Mouse (Mus musculus) heart, embryonic 14.5 days (tissue): ENCODE results near the gene Fxyd5. TPM values are rescaled to one million over a fixed set of nuclear protein-coding genes. Genes with fewer than 3 reads are reported as not detected.

Experiments
- ATAC-seq: fragments of 200-750 bp; cut with Nextera tagmentation; 2 replicates; pipeline ENCODE4 v1.8.0; 2017; ENCODE audit warnings: low read depth, moderate TSS enrichment; ENCODE audit not compliant: insufficient number of reproducible peaks, insufficient read depth, low FRiP score
- H3K27ac ChIP-seq, 2 experiments: fragments of 200-500 bp in 1 of 2; fragments of 300-500 bp in 1 of 2; sonication (generic) in 1 of 2; replicated peaks in 1 of 2; 2 replicates each; pipeline ENCODE4 v1.5.1; 2012 to 2014; ENCODE audit warnings: low read depth in 2 of 2, low read length in 2 of 2, control low read depth in 1 of 2, mild to moderate bottlenecking in 1 of 2, mixed read lengths in 1 of 2; ENCODE audit not compliant: control insufficient read depth in 1 of 2, insufficient read depth in 1 of 2
- H3K27me3 ChIP-seq: fragments of 300-500 bp; sonication (generic); 2 replicates; pipeline ENCODE4 v1.6.1; 2014; ENCODE audit warnings: mild to moderate bottlenecking, low read length, control low read depth; ENCODE audit not compliant: control insufficient read depth, insufficient read depth
- H3K36me3 ChIP-seq: fragments of 300-500 bp; sonication (generic); 2 replicates; pipeline ENCODE4 v1.6.1; 2014; ENCODE audit warnings: mild to moderate bottlenecking, control low read depth, low read length, mixed read lengths; ENCODE audit not compliant: control insufficient read depth, insufficient read depth
- H3K4me1 ChIP-seq, 2 experiments: fragments of 200-500 bp in 1 of 2; fragments of 300-500 bp in 1 of 2; sonication (generic) in 1 of 2; 2 replicates each; pipeline ENCODE4 v1.6.1; 2012 to 2014; ENCODE audit warnings: low read length in 2 of 2, control low read depth in 1 of 2, mixed read lengths in 1 of 2; ENCODE audit not compliant: control insufficient read depth in 2 of 2, insufficient read depth in 2 of 2
- H3K4me2 ChIP-seq: fragments of 300-500 bp; sonication (generic); 2 replicates; pipeline ENCODE4 v1.6.1; 2014; ENCODE audit warnings: mild to moderate bottlenecking, low read length
- H3K4me3 ChIP-seq, 2 experiments: fragments of 200-500 bp in 1 of 2; fragments of 300-500 bp in 1 of 2; sonication (generic) in 1 of 2; 2 replicates each; pipeline ENCODE4 v1.5.1; 2012 to 2014; ENCODE audit warnings: low read length in 2 of 2, mild to moderate bottlenecking in 2 of 2, control low read depth in 1 of 2, low read depth in 1 of 2, moderate library complexity in 1 of 2; ENCODE audit not compliant: control insufficient read depth in 1 of 2, insufficient read depth in 1 of 2
- H3K9ac ChIP-seq: fragments of 300-500 bp; sonication (generic); 2 replicates; pipeline ENCODE4 v1.6.1; 2014; ENCODE audit warnings: mild to moderate bottlenecking, low read length
- H3K9me3 ChIP-seq: fragments of 300-500 bp; sonication (generic); 2 replicates; pipeline ENCODE4 v1.6.1; 2016; ENCODE audit warnings: low read length, control low read depth; ENCODE audit not compliant: control insufficient read depth
- WGBS: fragments of 180-500 bp; shearing (Covaris S2); extraction: QIAGEN DNeasy Blood & Tissue Kit; methylation state at CpG from one replicate; pipeline ENCODE4 v1.1.7; 2014; 5-methylcytosine and 5-hydroxymethylcytosine counted together
- polyA plus RNA-seq: library from polyadenylated mRNA; unstranded; fragments of >200 nt; fragmentation: Nextera tagmentation; extraction: Ambion mirVana; gene quantifications from 2 replicates; pipeline ENCODE4 v1.2.1, GENCODE M21; 2014

Fxyd5 gene
- polyA plus RNA-seq, 1 experiment from 2014 or later: 36.1 TPM

- peaks cover 36 to 53% of the 10 kb centered on the region in 2 experiments for H3K4me1 ChIP-seq
- peaks cover 34% of the 10 kb centered on the region for H3K27me3 ChIP-seq
- WGBS: 8% methylated on average over 27 of the region's 28 CpGs
- peak within 1 kb of the TSS; percentile 69 for H3K4me2 ChIP-seq
- peak within 1 kb of the TSS; percentile 17 to 51 for H3K4me3 ChIP-seq
- ATAC-seq: no peak
- H3K9me3 ChIP-seq: no peaks in the 10 kb centered on the region
- peak within 1 kb of the TSS; percentile 81 for H3K9ac ChIP-seq
- no peak within 1 kb of the TSS for H3K27ac ChIP-seq
- no peaks in the 10 kb centered on the region for H3K36me3 ChIP-seq
These were observed 9.2 kb upstream of the Fxyd5 start, which contains the start of gene Fxyd7 for GRCm38 (mm10) chr7:31051321-31052021. Gene Fxyd7 (minus strand): TSS chr7:31051467.

- Histone ChIP-seq H3K4me1 (peaks cover 34 to 48% of the 10 kb centered on the region in 2 experiments), H3K9ac (no peak overlapping the region), H3K4me3 (peak overlapping the region in 1 of 2 experiments; percentile 51; a peak in 1 of 4 replicates), H3K9me3 (no peaks in the 10 kb centered on the region), H3K36me3 (no peaks in the 10 kb centered on the region), H3K4me2 (peak overlapping the region; percentile 69; the same call in 1 of the 2 replicates), H3K27me3 (peaks cover 34% of the 10 kb centered on the region), H3K27ac (no peak overlapping the region)
- 15% methylated on average over 9 of the region's 9 CpGs for WGBS
- ATAC-seq: no peak
These were observed 8.6 kb upstream of the Fxyd5 start for GRCm38 (mm10) chr7:31050921-31051320.

GRCm38 (mm10) chr7:31050487-31050886 lies 8.2 kb upstream of the Fxyd5 start:
- Histone ChIP-seq H3K36me3 (no peaks in the 10 kb centered on the region), H3K4me3 (no peak overlapping the region), H3K27me3 (peaks cover 35% of the 10 kb centered on the region), H3K4me2 (0 out of 2 replicates have a peak overlapping the region, but pooled peaks have one; percentile 34), H3K9me3 (no peaks in the 10 kb centered on the region), H3K9ac (no peak overlapping the region), H3K4me1 (peaks cover 32 to 47% of the 10 kb centered on the region in 2 experiments), H3K27ac (no peak overlapping the region)
- no peak for ATAC-seq
- WGBS: 10% methylated on average over 6 of the region's 6 CpGs

- 5% methylated on average over 14 of the region's 15 CpGs for WGBS
- Histone ChIP-seq H3K27ac (no peak overlapping the region), H3K4me1 (peaks cover 31 to 47% of the 10 kb centered on the region in 2 experiments), H3K27me3 (peaks cover 41% of the 10 kb centered on the region), H3K4me2 (peak overlapping the region; percentile 34), H3K36me3 (no peaks in the 10 kb centered on the region), H3K9ac (no peak overlapping the region), H3K9me3 (no peaks in the 10 kb centered on the region), H3K4me3 (no peak overlapping the region)
- ATAC-seq: no peak
These were observed 7.6 kb upstream of the Fxyd5 start for GRCm38 (mm10) chr7:31049846-31050281.

GRCm38 (mm10) chr7:31049135-31049845 lies 7.0 kb upstream of the Fxyd5 start:
- no peak overlapping the region for H3K9ac ChIP-seq
- H3K4me2 ChIP-seq: no peak overlapping the region; the same call in 1 of the 2 replicates
- 29% methylated on average over 5 of the region's 5 CpGs for WGBS

GRCm38 (mm10) chr7:31041662-31042315 lies 492 bp downstream of the Fxyd5 start:
- 4% methylated on average over 28 of the region's 28 CpGs for WGBS
- Histone ChIP-seq H3K27me3 (peaks cover 46% of the 10 kb centered on the region), H3K4me2 (peak overlapping the region; percentile 63), H3K9me3 (no peaks in the 10 kb centered on the region), H3K36me3 (no peaks in the 10 kb centered on the region), H3K27ac (peak overlapping the region; percentile 25 to 29; a peak in 2 of 4 replicates), H3K4me1 (peaks cover 7 to 9% of the 10 kb centered on the region in 2 experiments; a peak in 3 of 4 replicates), H3K9ac (peak overlapping the region; percentile 59), H3K4me3 (peak overlapping the region; percentile 27 to 33)
- peak; percentile 74 for ATAC-seq

More at GRCm38 (mm10) chr7:31049135-31049845, 7.0 kb upstream of the Fxyd5 start:
- Histone ChIP-seq H3K36me3 (no peaks in the 10 kb centered on the region), H3K27ac (no peak overlapping the region), H3K4me3 (no peak overlapping the region), H3K9me3 (no peaks in the 10 kb centered on the region), H3K4me1 (peaks cover 29 to 47% of the 10 kb centered on the region in 2 experiments), H3K27me3 (peaks cover 47% of the 10 kb centered on the region)
- ATAC-seq: no peak

- Histone ChIP-seq H3K4me3 (peak overlapping the region; percentile 27 to 33; a peak in 3 of 4 replicates), H3K27me3 (peaks cover 46% of the 10 kb centered on the region), H3K4me2 (peak overlapping the region; percentile 63), H3K9ac (peak overlapping the region; percentile 59), H3K4me1 (peaks cover 7 to 9% of the 10 kb centered on the region in 2 experiments; a peak in 3 of 4 replicates), H3K36me3 (no peaks in the 10 kb centered on the region), H3K9me3 (no peaks in the 10 kb centered on the region), H3K27ac (no peak overlapping the region)
- no peak for ATAC-seq
- 31% methylated on average over 8 of the region's 8 CpGs for WGBS
These were observed 1.3 kb downstream of the Fxyd5 start for GRCm38 (mm10) chr7:31041023-31041407.
